Mouse (Mus musculus): ENCODE measurements around the gene Dvl2.
"Not testable (repeated sequence)": the region's sequence is repeated elsewhere in the genome, so short reads cannot be mapped to it uniquely, and the experiment has no call there.

The Dvl2 gene

GRCm38 (mm10) chr11:70000396-70000898 lies at the start of gene Dvl2:
Gene Dvl2 (plus strand): TSS chr11:70000595.
- DNase-seq (ENCODE audit: low spot score) = peak; percentile 93

GRCm38 (mm10) chr11:69950807-69951459 lies 49.5 kb upstream of the Dvl2 start:
- DNase-seq (ENCODE audit: low spot score) = peak; percentile 40

- DNase-seq (ENCODE audit: low spot score) = no peak
These were observed 48.1 kb upstream of the Dvl2 start for GRCm38 (mm10) chr11:69952274-69952673.

- no peak for DNase-seq (ENCODE audit: low spot score)
These were observed 47.0 kb upstream of the Dvl2 start for GRCm38 (mm10) chr11:69953267-69953915.

GRCm38 (mm10) chr11:69955618-69956017 lies 44.8 kb upstream of the Dvl2 start:
- DNase-seq (ENCODE audit: low spot score) = not testable (repeated sequence)

- DNase-seq (ENCODE audit: low spot score) = no peak
These were observed 44.2 kb upstream of the Dvl2 start for GRCm38 (mm10) chr11:69956218-69956617.

GRCm38 (mm10) chr11:69960616-69961015 lies 39.8 kb upstream of the Dvl2 start:
- no peak for DNase-seq (ENCODE audit: low spot score)

- peak; percentile 67 for DNase-seq (ENCODE audit: low spot score)
These were observed 38.6 kb upstream of the Dvl2 start for GRCm38 (mm10) chr11:69961841-69962240.

GRCm38 (mm10) chr11:69964650-69965270 lies 35.6 kb upstream of the Dvl2 start, which contains the start of gene Cldn7:
Gene Cldn7 (plus strand): TSS chr11:69964779.
- no peak for DNase-seq (ENCODE audit: low spot score)

- DNase-seq (ENCODE audit: low spot score) = peak; percentile 86
These were observed 35.0 kb upstream of the Dvl2 start for GRCm38 (mm10) chr11:69965271-69966005.

- peak; percentile 70 for DNase-seq (ENCODE audit: low spot score)
These were observed 34.2 kb upstream of the Dvl2 start for GRCm38 (mm10) chr11:69966006-69966859.

GRCm38 (mm10) chr11:69966860-69967517 lies 33.4 kb upstream of the Dvl2 start:
- no peak for DNase-seq (ENCODE audit: low spot score)

- no peak for DNase-seq (ENCODE audit: low spot score)
These were observed 31.6 kb upstream of the Dvl2 start for GRCm38 (mm10) chr11:69968793-69969192.

GRCm38 (mm10) chr11:69970222-69970621 lies 30.2 kb upstream of the Dvl2 start:
- no peak for DNase-seq (ENCODE audit: low spot score)

GRCm38 (mm10) chr11:69970775-69971174 lies 29.6 kb upstream of the Dvl2 start:
- DNase-seq (ENCODE audit: low spot score) = no peak

- DNase-seq (ENCODE audit: low spot score) = no peak
These were observed 25.5 kb upstream of the Dvl2 start for GRCm38 (mm10) chr11:69974907-69975306.

- DNase-seq (ENCODE audit: low spot score) = no peak
These were observed 24.1 kb upstream of the Dvl2 start for GRCm38 (mm10) chr11:69976271-69976670.

- no peak for DNase-seq (ENCODE audit: low spot score)
These were observed 20.6 kb upstream of the Dvl2 start for GRCm38 (mm10) chr11:69979827-69980195.

GRCm38 (mm10) chr11:69980196-69981140 lies 19.9 kb upstream of the Dvl2 start:
- peak; percentile 96 for DNase-seq (ENCODE audit: low spot score)
